Mouse (Mus musculus): Measurements from ENCODE around the gene Gatc.
A peak's percentile ranks its signal among the peaks of the same experiment; 100 is the strongest.
"Not testable (repeated sequence)": the region's sequence is repeated elsewhere in the genome, so short reads cannot be mapped to it uniquely, and the experiment has no call there.

Gatc gene

GRCm38 (mm10) chr5:115340577-115341313 lies at the start of gene Gatc, which contains the start of gene Triap1:
Gene Gatc (minus strand): TSS chr5:115341178.
Gene Triap1 (plus strand): TSS chr5:115341225.
- DNase-seq (ENCODE audit: low read depth, low spot score): peak; percentile 87

DNA sequence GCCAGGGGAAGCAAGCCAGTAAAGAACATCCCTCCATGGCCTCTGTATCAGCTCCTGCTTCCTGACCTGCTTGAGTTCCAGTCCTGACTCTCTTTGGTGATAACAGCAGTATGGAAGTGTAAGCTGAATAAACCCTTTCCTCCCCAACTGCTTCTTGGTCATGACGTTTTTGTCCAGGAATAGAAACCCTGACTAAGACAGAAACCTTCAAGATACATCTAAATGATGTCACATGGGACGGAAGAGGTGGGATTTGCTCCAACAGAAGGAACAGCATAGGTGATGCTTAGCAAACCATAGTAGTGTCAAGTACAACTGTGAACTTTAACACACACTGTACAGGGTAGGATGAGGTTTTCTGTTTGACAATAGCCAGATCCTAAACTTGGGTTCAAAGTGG lies 37.9 kb upstream of the Gatc start:
- DNase-seq (ENCODE audit: low read depth, low spot score): not testable (repeated sequence)

DNA sequence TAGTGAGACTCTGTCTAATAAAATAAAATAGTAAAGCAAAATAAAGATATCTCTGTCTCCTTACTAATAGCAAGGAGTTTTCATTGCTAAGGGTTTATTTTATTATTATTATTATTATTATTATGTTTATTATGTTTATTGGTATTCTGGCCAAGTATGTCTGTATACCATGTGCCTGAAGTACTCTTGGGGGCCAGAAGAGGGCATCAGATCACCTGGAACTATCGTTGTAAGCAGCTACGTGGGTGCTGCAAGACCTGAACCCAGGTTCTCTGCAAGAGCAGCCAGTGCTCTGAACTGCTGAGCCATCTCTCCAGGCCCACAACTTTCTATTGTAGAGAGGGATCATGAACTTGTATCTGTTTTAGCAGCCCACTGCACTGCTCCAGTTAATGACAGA lies 34.5 kb upstream of the Gatc start:
- DNase-seq (ENCODE audit: low read depth, low spot score): peak; percentile 76

GRCm38 (mm10) chr5:115374204-115374820 lies 33.3 kb upstream of the Gatc start:
- no peak for DNase-seq (ENCODE audit: low read depth, low spot score)

DNA sequence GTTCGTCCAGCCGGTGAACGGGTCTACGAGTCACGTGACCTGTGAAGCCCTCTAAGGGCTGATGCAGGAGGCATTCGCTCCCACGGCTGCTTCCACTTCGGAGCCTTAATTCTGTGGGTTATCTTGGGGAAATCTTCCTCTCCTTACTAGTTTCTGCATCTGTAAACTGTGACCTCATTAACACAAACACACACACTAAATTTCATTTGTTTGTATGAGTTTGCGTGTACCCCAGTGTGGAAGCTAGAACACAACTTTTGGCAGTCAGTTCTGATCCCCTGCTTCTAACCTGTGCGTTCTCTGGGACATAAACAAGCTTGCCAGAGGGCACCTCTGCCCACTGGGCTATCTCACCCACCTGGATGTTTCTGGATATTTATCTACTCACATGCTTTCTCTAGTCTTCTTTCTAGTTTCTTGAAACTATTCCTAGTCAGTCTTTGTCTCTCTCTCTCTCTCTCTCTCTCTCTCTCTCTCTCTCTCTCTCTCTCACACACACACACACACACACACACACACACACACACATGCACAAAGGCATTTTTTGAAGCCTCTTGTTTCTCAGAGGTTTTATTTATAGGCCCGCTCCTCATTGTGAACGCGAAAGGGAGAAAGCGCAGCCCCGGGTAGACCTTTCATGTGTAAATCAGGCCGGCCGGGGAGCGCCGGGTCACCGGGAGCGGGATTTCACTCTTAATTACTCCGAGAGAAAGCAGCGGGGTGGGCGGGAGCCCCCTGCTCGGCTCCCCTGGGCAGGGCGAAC lies 32.6 kb upstream of the Gatc start:
- peak; percentile 89 for DNase-seq (ENCODE audit: low read depth, low spot score)

GRCm38 (mm10) chr5:115371736-115372135 lies 30.8 kb upstream of the Gatc start:
- DNase-seq (ENCODE audit: low read depth, low spot score): no peak

DNA sequence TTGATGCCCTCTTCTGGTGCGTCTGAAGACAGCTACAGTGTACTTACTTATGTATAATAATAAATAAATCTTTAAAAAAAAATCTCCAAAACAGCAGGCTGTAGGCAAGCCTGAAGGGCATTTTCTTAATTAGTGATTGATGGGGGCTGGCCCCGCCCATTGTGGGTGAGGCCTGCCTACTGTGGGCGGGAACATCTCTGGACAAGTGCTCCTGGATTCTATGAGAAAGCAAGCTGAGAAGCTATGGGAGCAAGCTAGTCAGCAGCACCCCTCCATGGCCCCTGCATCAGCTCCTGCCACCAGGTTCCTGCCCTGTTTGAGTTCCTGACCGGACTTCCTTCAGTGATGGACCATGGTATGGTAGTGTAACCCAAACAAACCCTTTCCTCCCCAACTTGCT lies 23.8 kb upstream of the Gatc start:
- DNase-seq (ENCODE audit: low read depth, low spot score): peak; percentile 56

DNA sequence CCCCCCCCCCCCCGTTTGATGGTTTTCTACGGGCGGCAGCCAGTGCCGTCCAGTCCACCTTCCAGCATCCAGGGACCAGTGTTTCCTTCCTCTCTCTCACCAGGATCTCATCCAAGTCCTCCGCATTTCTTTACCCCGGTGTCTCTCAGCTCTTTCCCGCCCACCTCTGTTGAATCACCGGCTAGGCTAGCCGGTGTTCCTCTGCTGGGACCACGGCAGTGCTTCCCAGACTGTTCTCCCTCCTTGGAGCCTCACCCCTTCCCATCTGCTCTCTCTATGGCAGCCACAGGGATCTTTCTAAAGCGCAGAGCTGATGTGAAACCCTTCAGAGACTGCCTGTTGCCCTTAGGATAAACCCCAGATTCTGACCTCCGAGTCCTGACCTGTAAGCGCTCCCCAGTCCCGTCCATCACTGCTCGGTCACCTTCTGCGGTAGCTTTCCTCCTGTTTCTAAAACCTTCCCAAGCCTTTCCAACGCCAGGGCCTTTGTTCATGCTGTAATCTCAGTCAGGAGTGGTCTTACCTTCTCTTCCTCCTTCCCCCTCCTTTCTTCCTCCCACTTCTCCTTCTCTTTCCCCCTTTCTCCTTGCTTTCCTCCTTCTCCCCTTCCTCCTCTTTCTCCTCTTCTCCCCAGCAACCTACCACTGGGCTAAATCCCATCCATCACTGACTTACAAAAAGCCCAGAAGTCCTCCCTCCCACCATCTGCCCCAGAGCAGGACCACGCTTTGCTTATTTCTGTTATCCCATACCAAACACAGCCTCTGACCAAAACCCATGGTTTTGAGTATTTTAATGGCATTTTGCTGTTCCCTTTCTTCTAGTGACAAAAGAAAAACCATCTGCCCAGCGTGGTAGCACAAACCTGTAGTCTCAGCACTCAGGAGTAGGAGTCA lies 22.1 kb upstream of the Gatc start:
- DNase-seq (ENCODE audit: low read depth, low spot score): no peak

DNA sequence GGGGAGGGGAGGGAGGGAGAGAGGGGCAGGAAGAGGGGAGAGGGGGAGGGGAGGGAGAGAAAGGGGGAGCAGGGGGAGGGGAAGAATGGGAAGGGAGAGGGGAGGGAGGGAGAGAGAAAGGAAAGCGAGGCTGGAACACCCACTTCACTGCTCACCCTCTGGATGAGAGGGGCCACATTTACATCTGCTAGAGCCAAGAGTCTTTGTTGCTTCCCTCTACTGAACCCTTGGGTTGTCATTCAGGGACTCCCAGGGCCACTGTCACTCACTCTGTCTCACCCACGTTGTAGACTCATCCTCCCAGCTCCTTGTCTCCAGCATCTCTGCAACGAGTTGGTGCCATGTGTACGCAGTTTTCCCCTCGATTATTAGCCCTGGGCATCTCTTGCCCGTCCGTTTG lies 21.2 kb upstream of the Gatc start:
- peak; percentile 74 for DNase-seq (ENCODE audit: low read depth, low spot score)

DNA sequence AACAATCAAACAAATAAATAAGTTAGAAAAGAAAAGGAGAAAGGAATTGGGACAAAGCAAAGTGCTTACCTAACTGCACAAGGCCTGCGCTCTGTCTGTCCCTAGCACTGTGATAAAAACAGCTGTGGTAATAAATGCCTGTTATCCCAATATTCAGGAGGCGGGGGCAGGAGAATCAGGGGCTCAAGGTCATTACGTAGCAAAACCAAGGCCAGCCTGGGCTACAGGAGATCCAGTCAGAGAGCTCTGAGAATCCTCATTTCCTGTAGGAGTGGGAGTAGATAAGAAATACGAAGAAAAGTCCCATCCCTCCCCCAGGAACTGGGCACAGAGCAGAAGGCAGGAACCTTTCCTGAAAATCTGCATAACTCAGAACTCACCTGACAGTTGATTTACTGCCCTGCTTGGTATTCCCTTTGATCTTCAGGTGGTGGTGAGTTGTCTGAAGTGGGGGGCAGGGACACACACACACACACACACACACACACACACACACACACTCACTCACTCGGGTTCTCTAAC lies 18.9 kb upstream of the Gatc start:
- peak; percentile 29 for DNase-seq (ENCODE audit: low read depth, low spot score)

GRCm38 (mm10) chr5:115359438-115359837 lies 18.5 kb upstream of the Gatc start:
- no peak for DNase-seq (ENCODE audit: low read depth, low spot score)

- DNase-seq (ENCODE audit: low read depth, low spot score): peak; percentile 93
Observed at GRCm38 (mm10) chr5:115358872-115359271, 17.9 kb upstream of the Gatc start.

DNA sequence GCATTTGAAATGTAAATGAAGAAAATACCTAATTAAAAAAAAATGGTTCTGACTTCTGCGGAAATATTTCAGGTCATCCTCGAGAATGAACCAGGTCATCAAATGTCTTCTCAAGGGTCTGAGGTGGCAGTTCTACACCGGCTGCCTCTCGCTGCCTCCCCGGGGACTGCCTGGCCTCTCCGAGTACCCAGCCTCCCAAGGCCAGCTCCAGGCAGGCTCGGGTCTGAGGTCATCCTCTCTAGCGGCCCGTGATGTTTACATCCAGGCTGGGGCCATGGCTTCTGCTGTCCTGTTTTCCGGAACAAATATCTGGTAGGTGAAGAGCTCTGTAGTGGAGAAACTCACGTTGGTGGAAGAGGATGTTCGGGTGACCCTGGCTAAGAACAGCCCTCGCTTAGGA lies 14.1 kb upstream of the Gatc start:
- no peak for DNase-seq (ENCODE audit: low read depth, low spot score)

GRCm38 (mm10) chr5:115351348-115351747 lies 10.4 kb upstream of the Gatc start:
- peak; percentile 84 for DNase-seq (ENCODE audit: low read depth, low spot score)

- DNase-seq (ENCODE audit: low read depth, low spot score): no peak
Observed at GRCm38 (mm10) chr5:115349225-115349555, 8.2 kb upstream of the Gatc start.

- peak; percentile 99 for DNase-seq (ENCODE audit: low read depth, low spot score)
Observed at GRCm38 (mm10) chr5:115348546-115349224, 7.7 kb upstream of the Gatc start, which contains the start of gene Cox6a1. Gene Cox6a1 (minus strand): TSS chr5:115348981.

GRCm38 (mm10) chr5:115347564-115347963 lies 6.6 kb upstream of the Gatc start:
- DNase-seq (ENCODE audit: low read depth, low spot score): peak; percentile 88

- DNase-seq (ENCODE audit: low read depth, low spot score): no peak
Observed at GRCm38 (mm10) chr5:115341314-115342165, 562 bp upstream of the Gatc start.

GRCm38 (mm10) chr5:115340007-115340406 lies 971 bp downstream of the Gatc start:
- no peak for DNase-seq (ENCODE audit: low read depth, low spot score)

DNA sequence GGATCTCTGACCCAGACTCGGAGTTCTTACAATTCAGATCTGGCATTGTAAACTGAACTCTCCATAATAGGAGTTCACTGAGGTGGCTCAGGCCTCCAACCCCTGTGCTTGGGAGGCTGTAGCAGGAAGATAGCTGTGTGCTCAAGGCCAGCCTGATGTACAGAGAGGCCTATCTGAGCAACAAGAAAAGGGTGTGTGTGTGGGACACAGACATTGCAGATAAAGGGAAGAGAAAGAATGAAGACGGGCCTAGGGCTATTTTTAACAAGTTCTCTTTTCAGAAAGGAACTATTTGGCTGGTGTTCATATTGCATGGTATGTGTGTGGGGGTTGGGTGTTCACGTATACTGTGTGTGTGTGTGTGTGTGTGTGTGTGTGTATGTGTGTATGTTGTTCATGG lies 7.4 kb downstream of the Gatc start:
- DNase-seq (ENCODE audit: low read depth, low spot score): no peak
